Mouse (Mus musculus): Measurements from ENCODE around the gene Dynlt1f.
"Not testable (repeated sequence)": the region's sequence is repeated elsewhere in the genome, so short reads cannot be mapped to it uniquely, and the experiment has no call there.

GRCm38 (mm10) chr17:6605347-6605746 lies 50.4 kb downstream of the Dynlt1f start:
- TF ChIP-seq CTCF, POLR2A (IDR thresholded peaks at IDR 0.05; ENCODE audit: insufficient read depth, low read depth, low read length): not testable (repeated sequence)
